Mouse (Mus musculus): ENCODE data around the gene Plxnb1.
"Not testable (repeated sequence)": the region's sequence is repeated elsewhere in the genome, so short reads cannot be mapped to it uniquely, and the experiment has no call there.

Gene Plxnb1

GRCm38 (mm10) chr9:109130076-109130475 lies 34.9 kb downstream of the Plxnb1 start:
- DNase-seq (ENCODE audit: extremely low read depth, low read depth) = no peak

- not testable (repeated sequence) for DNase-seq (ENCODE audit: extremely low read depth, low read depth)
These were observed 45.2 kb downstream of the Plxnb1 start for GRCm38 (mm10) chr9:109140414-109140813.

GRCm38 (mm10) chr9:109161941-109162340 lies 66.8 kb downstream of the Plxnb1 start, which contains the start of gene Fbxw21:
TSS of gene Fbxw21 (minus strand) at chr9:109162041.
- no peak for DNase-seq (ENCODE audit: extremely low read depth, low read depth)

GRCm38 (mm10) chr9:109167316-109167715 lies 72.1 kb downstream of the Plxnb1 start:
- no peak for DNase-seq (ENCODE audit: extremely low read depth, low read depth)
